Mouse (Mus musculus): ENCODE data around the gene Endog. TPM values are rescaled to one million over a fixed set of nuclear protein-coding genes. Genes with fewer than 3 reads are reported as not detected.
"Not testable (repeated sequence)": the region's sequence is repeated elsewhere in the genome, so short reads cannot be mapped to it uniquely, and the experiment has no call there.

Endog gene
- polyA plus RNA-seq, 1 experiment = 6.2 TPM

- Histone ChIP-seq H3K27ac (ENCODE audit: insufficient read depth, low read length) (no peak overlapping the region), H3K4me1 (ENCODE audit: control insufficient read depth, insufficient read depth, low read length) (no peaks in the 10 kb centered on the region), H3K4me3 (ENCODE audit: insufficient read depth, low read length) (no peak overlapping the region)
- TF ChIP-seq POLR2A (IDR thresholded peaks at IDR 0.05; ENCODE audit: low read depth, low read length) (no peak), CTCF (IDR thresholded peaks at IDR 0.05; ENCODE audit: borderline replicate concordance, insufficient read depth, low read length) (no peak)
Observed at GRCm38 (mm10) chr2:30161809-30162208, 9.5 kb upstream of the Endog start.

GRCm38 (mm10) chr2:30164340-30164932 lies 6.9 kb upstream of the Endog start:
- TF ChIP-seq POLR2A (IDR thresholded peaks at IDR 0.05; ENCODE audit: low read depth, low read length) (no peak), CTCF (IDR thresholded peaks at IDR 0.05; ENCODE audit: borderline replicate concordance, insufficient read depth, low read length) (no peak)
- Histone ChIP-seq H3K27ac (ENCODE audit: insufficient read depth, low read length) (no peak overlapping the region), H3K4me3 (ENCODE audit: insufficient read depth, low read length) (no peak overlapping the region), H3K4me1 (ENCODE audit: control insufficient read depth, insufficient read depth, low read length) (no peaks in the 10 kb centered on the region)

GRCm38 (mm10) chr2:30166677-30167076 lies 4.6 kb upstream of the Endog start:
- TF ChIP-seq POLR2A (IDR thresholded peaks at IDR 0.05; ENCODE audit: low read depth, low read length) (no peak), CTCF (IDR thresholded peaks at IDR 0.05; ENCODE audit: borderline replicate concordance, insufficient read depth, low read length) (no peak)
- Histone ChIP-seq H3K4me1 (ENCODE audit: control insufficient read depth, insufficient read depth, low read length) (no peaks in the 10 kb centered on the region), H3K4me3 (ENCODE audit: insufficient read depth, low read length) (no peak overlapping the region), H3K27ac (ENCODE audit: insufficient read depth, low read length) (no peak overlapping the region)

GRCm38 (mm10) chr2:30171997-30172382 lies 697 bp downstream of the Endog start:
- H3K27ac ChIP-seq (ENCODE audit: insufficient read depth, low read length) = no peak overlapping the region
- peak overlapping the region; percentile 49 for H3K4me3 ChIP-seq (ENCODE audit: insufficient read depth, low read length)
- 0 out of 2 replicates have a peak, but pooled peaks cover under 1% of the 10 kb centered on the region for H3K4me1 ChIP-seq (ENCODE audit: control insufficient read depth, insufficient read depth, low read length)
- TF ChIP-seq POLR2A (IDR thresholded peaks at IDR 0.05; ENCODE audit: low read depth, low read length) (no peak), CTCF (IDR thresholded peaks at IDR 0.05; ENCODE audit: borderline replicate concordance, insufficient read depth, low read length) (no peak)

- no peak for TF ChIP-seq CTCF (IDR thresholded peaks at IDR 0.05; ENCODE audit: borderline replicate concordance, insufficient read depth, low read length)
- TF ChIP-seq POLR2A (IDR thresholded peaks at IDR 0.05; ENCODE audit: low read depth, low read length) = no peak
- Histone ChIP-seq H3K4me3 (ENCODE audit: insufficient read depth, low read length) (no peak overlapping the region), H3K4me1 (ENCODE audit: control insufficient read depth, insufficient read depth, low read length) (peaks cover 3% of the 10 kb centered on the region; the same call in 1 of the 2 replicates), H3K27ac (ENCODE audit: insufficient read depth, low read length) (no peak overlapping the region)
Observed at GRCm38 (mm10) chr2:30173541-30174240, 2.4 kb downstream of the Endog start.

- TF ChIP-seq POLR2A (IDR thresholded peaks at IDR 0.05; ENCODE audit: low read depth, low read length) = no peak
- peak; percentile 28; the same call in 1 of the 2 replicates for TF ChIP-seq CTCF (IDR thresholded peaks at IDR 0.05; ENCODE audit: borderline replicate concordance, insufficient read depth, low read length)
- no peak overlapping the region for H3K27ac ChIP-seq (ENCODE audit: insufficient read depth, low read length)
- H3K4me1 ChIP-seq (ENCODE audit: control insufficient read depth, insufficient read depth, low read length) = peaks cover 3% of the 10 kb centered on the region; the same call in 1 of the 2 replicates
- H3K4me3 ChIP-seq (ENCODE audit: insufficient read depth, low read length) = no peak overlapping the region
Observed at GRCm38 (mm10) chr2:30175897-30176296, 4.6 kb downstream of the Endog start.

- peaks cover 3% of the 10 kb centered on the region; the same call in 1 of the 2 replicates for H3K4me1 ChIP-seq (ENCODE audit: control insufficient read depth, insufficient read depth, low read length)
- H3K4me3 ChIP-seq (ENCODE audit: insufficient read depth, low read length) = no peak overlapping the region
- no peak overlapping the region for H3K27ac ChIP-seq (ENCODE audit: insufficient read depth, low read length)
- no peak for TF ChIP-seq CTCF (IDR thresholded peaks at IDR 0.05; ENCODE audit: borderline replicate concordance, insufficient read depth, low read length)
- TF ChIP-seq POLR2A (IDR thresholded peaks at IDR 0.05; ENCODE audit: low read depth, low read length) = no peak
Observed at GRCm38 (mm10) chr2:30176561-30176960, 5.3 kb downstream of the Endog start.

GRCm38 (mm10) chr2:30177700-30178675 lies 6.7 kb downstream of the Endog start, which contains the start of gene Spout1:
TSS of gene Spout1 (minus strand) at chr2:30178459.
- peaks cover 3% of the 10 kb centered on the region; the same call in 1 of the 2 replicates for H3K4me1 ChIP-seq (ENCODE audit: control insufficient read depth, insufficient read depth, low read length)
- H3K4me3 ChIP-seq (ENCODE audit: insufficient read depth, low read length) = peak within 1 kb of the TSS; percentile 82
- TF ChIP-seq POLR2A (IDR thresholded peaks at IDR 0.05; ENCODE audit: low read depth, low read length) = peak; percentile 79
- no peak for TF ChIP-seq CTCF (IDR thresholded peaks at IDR 0.05; ENCODE audit: borderline replicate concordance, insufficient read depth, low read length)
- H3K27ac ChIP-seq (ENCODE audit: insufficient read depth, low read length) = no peak within 1 kb of the TSS

GRCm38 (mm10) chr2:30178711-30179110 lies 7.4 kb downstream of the Endog start:
- not testable (repeated sequence) for H3K4me1 ChIP-seq (ENCODE audit: control insufficient read depth, insufficient read depth, low read length); H3K4me3 ChIP-seq (ENCODE audit: insufficient read depth, low read length)

More at GRCm38 (mm10) chr2:30178711-30179110, 7.4 kb downstream of the Endog start:
- not testable (repeated sequence) for H3K27ac ChIP-seq (ENCODE audit: insufficient read depth, low read length)
